Mouse (Mus musculus): ENCODE results near the gene Epsti1.

Gene Epsti1

GRCm38 (mm10) chr14:78015540-78016321, 111.7 kb downstream of the Epsti1 start:
- no peak for DNase-seq (ENCODE audit: low read depth, low spot score)

DNA sequence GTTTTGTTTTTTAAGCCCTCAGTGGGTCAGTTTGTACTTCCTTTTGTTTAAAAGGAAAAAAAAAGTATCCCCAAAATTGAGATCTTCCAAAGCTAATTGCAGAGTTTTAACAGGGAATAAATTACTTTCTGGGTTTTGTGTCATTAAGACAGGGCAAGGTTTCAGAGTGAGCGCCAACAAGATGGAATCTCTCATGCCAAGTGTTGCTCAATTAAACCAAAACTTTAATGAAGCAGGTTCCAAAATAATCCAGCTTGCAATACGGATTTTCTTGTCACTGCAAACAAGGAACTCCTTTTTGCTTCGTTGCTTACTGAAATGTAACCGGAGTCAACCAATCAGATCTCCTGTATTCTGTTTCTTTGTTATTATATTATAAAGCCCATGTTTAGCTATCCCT, 112.4 kb downstream of the Epsti1 start:
- DNase-seq (ENCODE audit: low read depth, low spot score), result no peak

GRCm38 (mm10) chr14:78019935-78020334, 115.9 kb downstream of the Epsti1 start:
- DNase-seq (ENCODE audit: low read depth, low spot score), result peak; percentile 1

DNA sequence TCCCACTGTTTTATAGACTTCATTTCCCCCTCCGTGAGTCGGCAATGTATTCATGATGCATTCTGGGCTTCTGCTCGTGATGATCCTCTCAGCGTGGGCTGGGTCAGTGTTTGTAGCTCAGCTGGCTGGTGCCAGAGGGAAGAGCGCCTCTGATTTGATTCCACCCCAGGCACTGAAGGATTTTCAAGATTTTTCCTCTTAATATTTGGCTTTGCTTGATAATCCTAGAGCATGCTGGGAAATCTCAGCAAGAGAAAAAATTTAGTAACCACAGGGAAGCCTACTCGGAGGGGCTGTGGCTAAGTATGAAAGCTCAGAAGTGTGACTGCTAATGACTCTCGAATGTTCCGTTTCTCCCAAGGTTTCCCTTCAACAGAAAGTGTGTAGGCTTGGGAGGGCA, 134.8 kb downstream of the Epsti1 start:
- no peak for DNase-seq (ENCODE audit: low read depth, low spot score)

DNA sequence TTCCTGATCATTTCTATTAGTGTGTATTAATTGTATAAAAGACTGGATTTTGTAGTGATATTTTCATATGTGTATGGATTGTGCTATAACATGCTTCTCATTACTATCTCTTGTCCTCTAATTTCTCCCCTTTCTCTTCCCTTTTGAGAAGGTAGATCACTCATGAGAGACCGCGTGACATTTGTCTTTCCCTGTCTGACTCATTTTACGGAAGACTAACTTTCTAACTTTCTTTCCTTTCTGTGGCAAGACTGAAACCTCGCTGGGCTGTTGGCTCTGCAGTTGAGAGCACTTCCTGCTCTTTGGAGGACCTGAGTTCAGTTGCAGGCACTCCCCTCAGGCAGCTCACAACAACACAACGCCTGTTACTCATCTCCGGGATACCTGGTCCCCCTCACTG, 136.6 kb downstream of the Epsti1 start:
- DNase-seq (ENCODE audit: low read depth, low spot score), result no peak

- DNase-seq (ENCODE audit: low read depth, low spot score), result peak; percentile 31
Measured at GRCm38 (mm10) chr14:78041886-78042526, 138.0 kb downstream of the Epsti1 start.

DNA sequence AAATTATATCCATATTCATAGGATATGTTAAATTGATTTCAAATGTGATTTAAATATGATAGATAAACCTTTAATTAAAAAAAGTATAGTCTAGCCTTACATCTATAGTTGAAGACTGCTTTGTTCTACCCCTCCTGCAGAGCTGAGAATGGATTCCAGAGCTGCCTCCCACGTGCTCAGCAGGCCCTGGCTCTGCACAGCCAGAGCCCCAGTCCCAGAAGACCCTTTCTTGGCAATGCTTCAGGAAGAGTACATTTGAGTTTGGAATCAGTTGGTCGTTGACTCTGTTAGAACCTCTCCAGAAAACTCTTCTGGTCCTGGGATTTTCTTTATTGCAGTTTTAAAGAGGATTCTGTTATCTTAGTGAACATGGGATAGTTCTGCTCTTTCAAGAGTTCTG, 139.0 kb downstream of the Epsti1 start:
- no peak for DNase-seq (ENCODE audit: low read depth, low spot score)

- DNase-seq (ENCODE audit: low read depth, low spot score), result no peak
Measured at GRCm38 (mm10) chr14:78048258-78048657, 144.2 kb downstream of the Epsti1 start.

DNA sequence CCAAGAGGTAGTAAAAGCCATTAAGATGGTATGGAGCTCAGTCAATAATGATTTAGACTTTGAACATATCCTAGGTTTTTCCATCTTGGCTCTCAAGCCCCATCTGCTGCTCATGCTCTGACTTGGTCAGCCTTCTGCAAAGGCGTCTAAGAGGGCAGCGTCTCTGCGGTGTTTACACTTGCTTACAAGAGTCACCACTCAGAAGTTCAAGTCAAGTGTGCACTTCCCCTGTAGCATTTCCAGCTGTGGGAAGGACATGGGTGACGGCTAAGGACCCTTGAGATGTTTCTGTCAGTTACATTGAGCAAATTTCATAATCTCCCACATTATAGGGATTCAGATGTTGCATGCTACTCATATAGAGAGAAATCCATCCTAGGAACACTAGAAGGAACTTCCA, 144.6 kb downstream of the Epsti1 start:
- DNase-seq (ENCODE audit: low read depth, low spot score), result no peak
